Mouse (Mus musculus): ENCODE measurements around the gene Skint2.

Gene Skint2
- long read RNA-seq, experiment 1, result 0 reads
- long read RNA-seq, experiment 2, result 0 reads

DNA sequence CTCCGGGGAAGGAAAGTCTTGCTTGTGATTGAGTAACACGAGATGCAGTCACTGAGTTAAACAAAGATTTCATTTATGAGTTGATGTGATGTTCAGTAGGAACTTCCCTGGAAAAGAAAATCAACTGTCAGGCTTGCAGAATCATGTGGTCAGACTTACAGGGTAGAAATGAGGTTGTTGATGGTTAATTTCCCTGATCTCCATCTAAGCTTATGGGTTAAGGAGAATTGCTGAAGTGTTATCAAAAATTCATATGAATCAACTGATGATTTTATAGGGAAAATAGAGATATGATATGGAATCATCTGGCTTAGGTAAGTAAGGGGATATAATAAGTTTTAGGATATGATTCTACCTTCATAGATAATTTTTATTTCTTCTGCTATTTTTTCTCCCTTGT, at the start of gene Skint2:
Gene Skint2, plus strand, starts transcription at position 301 of the 400 bp plus-strand sequence.
- intact Hi-C loops (cut with DNase I), result no loop called here
